Mouse (Mus musculus): ENCODE data around the gene Lactb. TPM values are rescaled to one million over a fixed set of nuclear protein-coding genes. Genes with fewer than 3 reads are reported as not detected.
"Not testable (repeated sequence)": the region's sequence is repeated elsewhere in the genome, so short reads cannot be mapped to it uniquely, and the experiment has no call there.

Lactb gene
- polyA plus RNA-seq, 1 experiment from 2014 or later = 12.3 TPM

DNA sequence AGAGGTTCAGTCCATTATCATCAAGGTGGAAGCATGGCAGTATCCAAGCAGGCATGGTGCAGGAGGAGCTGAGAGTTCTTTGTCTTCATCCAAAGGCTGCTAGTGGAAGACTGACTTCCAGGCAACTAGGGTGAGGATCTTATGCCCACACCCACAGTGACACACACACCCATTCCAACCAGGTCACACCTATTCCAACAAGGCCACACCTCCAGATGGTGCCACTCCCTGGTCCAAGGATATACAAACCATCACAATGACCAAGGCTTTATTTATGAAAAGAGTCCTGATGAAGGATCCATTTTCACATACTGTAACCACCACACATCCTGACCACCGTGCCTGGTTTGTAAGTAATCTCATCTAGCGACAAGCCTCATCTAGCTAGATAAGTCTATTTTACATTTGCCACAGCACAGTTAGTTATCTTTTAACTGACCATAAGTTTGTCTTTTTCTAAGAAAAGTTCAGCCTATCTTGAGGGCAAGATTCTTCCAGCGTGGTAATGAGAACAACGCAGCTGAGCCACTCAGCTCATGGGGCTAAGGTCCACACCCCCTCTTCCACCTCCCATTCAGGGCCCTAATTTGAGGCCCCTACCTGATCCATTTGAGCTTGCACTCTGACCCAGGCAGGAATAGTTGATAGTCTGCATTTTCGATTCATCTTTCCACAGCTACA is 61.9 kb downstream of the Lactb start:
- not testable (repeated sequence) for ATAC-seq; H3K27ac ChIP-seq (ENCODE audit: low read depth, low read length); H3K9me3 ChIP-seq (ENCODE audit: control insufficient read depth, low read length); H3K9ac ChIP-seq (ENCODE audit: low read depth, low read length); H3K4me3 ChIP-seq (ENCODE audit: low read length); H3K27me3 ChIP-seq (replicated peaks; ENCODE audit: control insufficient read depth, insufficient read depth, low read length); H3K4me2 ChIP-seq (ENCODE audit: low read length); H3K36me3 ChIP-seq (ENCODE audit: control insufficient read depth, insufficient read depth, low read length)
- H3K4me1 ChIP-seq (ENCODE audit: control insufficient read depth, insufficient read depth, low read depth, low read length) = peaks cover 13% of the 10 kb centered on the region
- WGBS = 97% methylated on average over 5 of the region's 5 CpGs

DNA sequence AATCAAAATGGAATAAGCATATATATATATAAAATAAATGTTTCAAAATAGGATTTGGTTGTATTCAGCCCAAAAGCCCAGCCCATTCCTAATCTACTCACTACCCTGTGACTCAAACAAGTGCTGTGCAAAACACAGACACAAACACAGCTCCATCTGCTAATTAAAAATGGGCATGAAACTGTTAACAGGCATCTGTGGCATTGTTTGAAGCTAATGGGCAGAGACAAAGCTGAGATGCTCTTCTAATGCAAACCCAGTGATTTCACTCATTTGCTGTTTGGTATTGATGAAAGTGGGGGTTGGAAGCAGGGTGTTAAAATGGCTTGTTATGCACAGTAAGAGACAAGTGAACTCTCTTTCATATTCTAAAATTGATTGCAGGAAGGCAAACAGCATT is 63.0 kb downstream of the Lactb start:
- no peak overlapping the region for H3K9ac ChIP-seq (ENCODE audit: low read depth, low read length)
- ATAC-seq = no peak
- no peak overlapping the region for H3K4me2 ChIP-seq (ENCODE audit: low read length)
- H3K27me3 ChIP-seq (replicated peaks; ENCODE audit: control insufficient read depth, insufficient read depth, low read length) = no peaks in the 10 kb centered on the region
- H3K9me3 ChIP-seq (ENCODE audit: control insufficient read depth, low read length) = no peaks in the 10 kb centered on the region
- no peak overlapping the region for H3K27ac ChIP-seq (ENCODE audit: low read depth, low read length)
- H3K36me3 ChIP-seq (ENCODE audit: control insufficient read depth, insufficient read depth, low read length) = no peaks in the 10 kb centered on the region
- H3K4me3 ChIP-seq (ENCODE audit: low read length) = no peak overlapping the region
- peaks cover 9% of the 10 kb centered on the region for H3K4me1 ChIP-seq (ENCODE audit: control insufficient read depth, insufficient read depth, low read depth, low read length)

DNA sequence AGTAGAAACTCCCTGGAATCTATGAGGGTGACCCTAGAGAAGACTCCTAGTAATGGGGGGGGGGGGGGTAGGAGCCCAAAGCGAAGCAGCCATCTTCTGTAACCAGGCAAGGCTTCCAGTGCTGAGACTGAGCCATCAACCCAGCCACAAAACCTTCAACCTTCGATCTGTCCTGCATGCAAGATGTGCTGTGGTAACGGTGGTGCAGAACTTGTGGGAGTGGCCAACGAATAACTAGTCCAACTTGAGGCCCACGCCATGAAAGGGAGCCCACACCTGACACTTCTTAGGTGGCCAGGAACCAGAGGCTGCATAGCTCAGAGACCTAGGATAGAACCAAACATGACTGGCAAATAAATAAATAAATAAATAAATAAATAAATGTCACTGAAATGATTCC is 64.6 kb downstream of the Lactb start:
- Histone ChIP-seq H3K9me3 (ENCODE audit: control insufficient read depth, low read length) (no peaks in the 10 kb centered on the region), H3K4me2 (ENCODE audit: low read length) (no peak overlapping the region), H3K9ac (ENCODE audit: low read depth, low read length) (no peak overlapping the region), H3K27ac (ENCODE audit: low read depth, low read length) (no peak overlapping the region), H3K4me3 (ENCODE audit: low read length) (no peak overlapping the region), H3K4me1 (ENCODE audit: control insufficient read depth, insufficient read depth, low read depth, low read length) (peaks cover 13% of the 10 kb centered on the region), H3K27me3 (replicated peaks; ENCODE audit: control insufficient read depth, insufficient read depth, low read length) (no peaks in the 10 kb centered on the region), H3K36me3 (ENCODE audit: control insufficient read depth, insufficient read depth, low read length) (no peaks in the 10 kb centered on the region)
- ATAC-seq = no peak
- WGBS = 92% methylated on average over 4 of the region's 5 CpGs

DNA sequence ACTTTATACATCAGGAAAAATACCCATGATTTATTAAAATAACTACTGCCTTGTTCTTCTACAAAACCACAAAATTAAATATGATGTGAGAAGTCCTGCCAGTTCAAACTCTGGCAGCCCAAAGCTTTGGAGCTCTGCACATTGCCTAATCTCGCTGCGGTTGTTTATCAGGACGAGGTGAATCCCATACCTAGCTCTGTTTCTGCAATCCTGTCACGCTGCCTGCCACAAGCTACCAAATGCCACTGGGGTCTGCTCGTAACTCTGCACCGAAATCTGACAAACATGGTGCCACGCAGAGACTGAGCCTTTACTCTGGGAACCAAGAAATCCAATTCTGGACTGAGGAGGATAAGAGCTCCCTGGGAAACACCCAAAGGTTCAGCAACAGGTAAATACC is 65.4 kb downstream of the Lactb start:
- H3K9ac ChIP-seq (ENCODE audit: low read depth, low read length) = no peak overlapping the region
- no peak overlapping the region for H3K4me2 ChIP-seq (ENCODE audit: low read length)
- ATAC-seq = no peak
- WGBS = 85% methylated on average over 7 of the region's 7 CpGs
- no peaks in the 10 kb centered on the region for H3K36me3 ChIP-seq (ENCODE audit: control insufficient read depth, insufficient read depth, low read length)
- no peaks in the 10 kb centered on the region for H3K9me3 ChIP-seq (ENCODE audit: control insufficient read depth, low read length)
- H3K4me3 ChIP-seq (ENCODE audit: low read length) = no peak overlapping the region
- peaks cover 13% of the 10 kb centered on the region for H3K4me1 ChIP-seq (ENCODE audit: control insufficient read depth, insufficient read depth, low read depth, low read length)
- no peaks in the 10 kb centered on the region for H3K27me3 ChIP-seq (replicated peaks; ENCODE audit: control insufficient read depth, insufficient read depth, low read length)
- no peak overlapping the region for H3K27ac ChIP-seq (ENCODE audit: low read depth, low read length)

DNA sequence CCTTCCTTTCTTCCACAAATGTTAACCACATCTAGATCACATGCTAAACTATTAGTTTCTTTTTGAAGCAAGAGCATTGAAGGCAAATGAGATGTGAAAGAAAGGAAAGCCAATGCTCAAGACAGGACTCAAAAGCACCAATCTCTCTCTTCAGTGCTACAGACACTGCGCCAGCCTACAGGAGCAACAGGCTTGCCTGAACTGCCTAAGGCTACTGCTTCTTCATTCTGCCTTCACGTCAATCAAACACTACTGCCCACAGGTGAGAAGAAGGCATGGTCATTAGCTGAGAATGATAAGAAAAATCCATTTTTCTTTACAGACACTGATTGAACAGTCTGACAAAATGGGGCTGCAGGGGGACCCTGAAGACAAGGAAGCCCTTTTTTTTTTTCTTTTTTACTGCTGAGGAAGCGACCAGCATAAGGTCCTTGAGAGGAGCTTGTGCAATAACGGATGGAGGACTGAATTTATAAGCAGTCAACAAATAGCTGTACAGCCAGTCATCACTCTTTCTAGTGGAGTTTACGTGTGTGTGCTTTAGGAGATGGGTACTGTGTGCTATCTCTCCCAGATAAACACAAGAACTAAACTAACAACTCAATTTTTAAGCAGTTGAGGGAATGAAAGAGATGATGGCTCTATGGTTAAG is 67.4 kb downstream of the Lactb start:
- 86% methylated on average over 5 of the region's 5 CpGs for WGBS
- Histone ChIP-seq H3K27me3 (replicated peaks; ENCODE audit: control insufficient read depth, insufficient read depth, low read length) (no peaks in the 10 kb centered on the region), H3K9me3 (ENCODE audit: control insufficient read depth, low read length) (no peaks in the 10 kb centered on the region), H3K9ac (ENCODE audit: low read depth, low read length) (no peak overlapping the region), H3K4me1 (ENCODE audit: control insufficient read depth, insufficient read depth, low read depth, low read length) (peaks cover 10% of the 10 kb centered on the region), H3K27ac (ENCODE audit: low read depth, low read length) (no peak overlapping the region), H3K36me3 (ENCODE audit: control insufficient read depth, insufficient read depth, low read length) (no peaks in the 10 kb centered on the region), H3K4me3 (ENCODE audit: low read length) (no peak overlapping the region), H3K4me2 (ENCODE audit: low read length) (no peak overlapping the region)
- no peak for ATAC-seq

DNA sequence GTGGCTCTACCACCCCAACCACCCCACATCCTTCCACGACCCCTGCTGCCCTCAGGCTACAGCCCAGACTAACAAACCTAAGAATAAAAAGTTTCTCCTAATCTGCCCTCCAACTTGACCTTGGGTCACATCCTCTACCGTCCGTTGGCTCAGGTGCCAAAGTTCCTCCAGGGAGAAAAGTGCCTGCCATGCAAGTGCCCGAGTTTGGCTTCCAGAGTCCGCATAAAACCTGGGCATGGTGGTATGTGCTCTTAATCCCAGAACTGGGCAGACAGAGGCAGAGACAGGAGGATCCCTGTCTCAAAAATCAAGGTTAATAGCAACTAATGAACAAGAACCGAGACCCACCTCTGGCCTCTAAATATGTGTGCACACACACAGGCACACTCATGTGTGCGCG is 68.2 kb downstream of the Lactb start:
- Histone ChIP-seq H3K4me2 (ENCODE audit: low read length) (no peak overlapping the region), H3K4me3 (ENCODE audit: low read length) (no peak overlapping the region)
- WGBS = 92% methylated on average over 8 of the region's 8 CpGs

DNA sequence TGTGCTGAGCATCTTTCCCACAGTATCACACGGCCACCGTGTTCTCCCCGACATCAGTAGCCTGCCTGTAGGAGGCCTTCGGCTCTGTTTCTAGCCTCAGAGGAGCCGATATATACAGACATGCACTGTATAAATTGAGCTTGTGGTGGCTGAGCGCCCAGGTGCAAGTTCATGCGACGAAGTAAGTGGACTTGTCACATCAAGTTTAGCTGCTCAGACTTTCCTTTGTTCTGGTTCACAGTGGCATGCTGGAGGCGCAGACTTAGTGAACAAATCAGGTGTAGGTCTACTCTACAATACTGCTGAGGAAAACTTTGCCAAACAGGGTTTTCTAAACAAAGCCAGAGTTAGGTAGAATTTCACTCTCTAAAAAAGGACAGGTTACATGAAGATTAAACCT is 69.3 kb downstream of the Lactb start:
- no peak for ATAC-seq
- no peak overlapping the region for H3K27ac ChIP-seq (ENCODE audit: low read depth, low read length)
- no peaks in the 10 kb centered on the region for H3K9me3 ChIP-seq (ENCODE audit: control insufficient read depth, low read length)
- H3K27me3 ChIP-seq (replicated peaks; ENCODE audit: control insufficient read depth, insufficient read depth, low read length) = no peaks in the 10 kb centered on the region
- no peak overlapping the region for H3K4me2 ChIP-seq (ENCODE audit: low read length)
- H3K36me3 ChIP-seq (ENCODE audit: control insufficient read depth, insufficient read depth, low read length) = no peaks in the 10 kb centered on the region
- peaks cover 10% of the 10 kb centered on the region for H3K4me1 ChIP-seq (ENCODE audit: control insufficient read depth, insufficient read depth, low read depth, low read length)
- no peak overlapping the region for H3K4me3 ChIP-seq (ENCODE audit: low read length)
- WGBS = 63% methylated on average over 9 of the region's 9 CpGs
- no peak overlapping the region for H3K9ac ChIP-seq (ENCODE audit: low read depth, low read length)

More for the DNA sequence above, 68.2 kb downstream of the Lactb start:
- H3K9ac ChIP-seq (ENCODE audit: low read depth, low read length) = no peak overlapping the region
- H3K4me1 ChIP-seq (ENCODE audit: control insufficient read depth, insufficient read depth, low read depth, low read length) = peaks cover 10% of the 10 kb centered on the region
- ATAC-seq = no peak
- H3K9me3 ChIP-seq (ENCODE audit: control insufficient read depth, low read length) = no peaks in the 10 kb centered on the region
- no peaks in the 10 kb centered on the region for H3K36me3 ChIP-seq (ENCODE audit: control insufficient read depth, insufficient read depth, low read length)
- H3K27ac ChIP-seq (ENCODE audit: low read depth, low read length) = no peak overlapping the region
- H3K27me3 ChIP-seq (replicated peaks; ENCODE audit: control insufficient read depth, insufficient read depth, low read length) = no peaks in the 10 kb centered on the region

Other genes starting within 250 kb of the Lactb start
- gene Aph1b, start 180.0 kb downstream of the Lactb start, polyA plus RNA-seq (2015; fragmentation: Nextera tagmentation; extraction: Ambion mirVana) = 21.4 and 22.6 TPM in 2 replicates
- 0.48 and 0.64 TPM in 2 replicates for gene Gm10647, start 178.4 kb downstream of the Lactb start, polyA plus RNA-seq (2015; fragmentation: Nextera tagmentation; extraction: Ambion mirVana)
- gene Aph1c, start 140.8 kb downstream of the Lactb start, polyA plus RNA-seq (2015; fragmentation: Nextera tagmentation; extraction: Ambion mirVana) = 5.0 and 5.2 TPM in 2 replicates
- gene Rab8b, start 55.8 kb downstream of the Lactb start, polyA plus RNA-seq (2015; fragmentation: Nextera tagmentation; extraction: Ambion mirVana) = 36.2 and 40.4 TPM in 2 replicates
- gene Rps27l, start 29.4 kb downstream of the Lactb start, polyA plus RNA-seq (2015; fragmentation: Nextera tagmentation; extraction: Ambion mirVana) = 204 and 212 TPM in 2 replicates
- gene Tpm1, start 73.9 kb upstream of the Lactb start, polyA plus RNA-seq (2015; fragmentation: Nextera tagmentation; extraction: Ambion mirVana) = 187 and 214 TPM in 2 replicates

All from hindbrain, embryonic 16.5 days (tissue).